Mouse (Mus musculus): ENCODE data around the gene Olfr955. TPM values are rescaled to one million over a fixed set of nuclear protein-coding genes. Genes with fewer than 3 reads are reported as not detected.

Gene Olfr955
- not detected in 2 replicates for polyA plus RNA-seq (2015; fragmentation: Nextera tagmentation; extraction: Ambion mirVana)

DNA sequence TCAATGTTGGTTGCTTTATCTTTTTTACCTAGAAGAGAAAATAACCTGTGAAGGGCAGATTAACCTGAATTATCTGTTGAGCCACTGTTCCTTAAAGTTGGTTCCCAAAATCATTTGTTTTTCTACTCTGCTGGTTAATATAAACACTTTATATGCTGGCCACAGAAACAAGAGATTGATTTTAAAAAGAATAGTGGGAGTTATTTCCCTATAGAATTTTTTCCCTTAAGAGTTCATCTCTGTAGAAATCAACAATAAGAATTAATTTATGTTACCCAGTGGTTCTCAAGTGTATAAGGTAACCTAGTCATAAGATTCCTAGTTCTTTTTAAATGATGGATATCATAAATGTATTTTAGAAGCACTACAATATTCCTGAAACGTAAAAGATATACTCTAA, at the start of gene Olfr955:
Gene Olfr955, minus strand, starts transcription at position 101 of the 400 bp plus-strand sequence.
- Histone ChIP-seq H3K4me2 (no peak within 1 kb of the TSS), H3K4me3 (no peak within 1 kb of the TSS), H3K36me3 (no peaks in the 10 kb centered on the region), H3K4me1 (replicated peaks) (no peaks in the 10 kb centered on the region), H3K9me3 (no peaks in the 10 kb centered on the region), H3K27me3 (no peaks in the 10 kb centered on the region), H3K27ac (replicated peaks) (no peak within 1 kb of the TSS), H3K9ac (no peak within 1 kb of the TSS)
- ATAC-seq (ENCODE audit: low read depth): no peak
- 60% methylated on average over 1 of the region's 1 CpGs for WGBS

DNA sequence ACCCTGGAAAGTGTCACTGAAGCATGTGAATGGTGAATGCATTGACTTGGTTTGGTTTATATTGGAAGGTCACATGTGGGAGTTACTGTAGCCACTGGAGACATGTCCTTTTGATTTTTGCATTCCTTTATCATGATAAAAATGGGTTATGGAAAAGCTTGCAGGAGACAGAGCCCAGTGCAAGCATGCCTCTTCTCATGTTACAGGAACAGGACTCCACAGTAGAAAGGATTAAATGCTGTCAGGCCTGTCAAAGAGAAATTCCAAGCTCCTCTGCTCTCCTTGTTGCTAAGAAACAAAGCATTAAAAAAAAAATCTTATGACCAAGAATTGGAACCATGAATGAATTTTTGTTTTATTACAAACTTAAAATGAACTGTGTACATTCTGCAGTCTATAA, 46.9 kb upstream of the Olfr955 start:
- Histone ChIP-seq H3K27ac (replicated peaks) (no peak overlapping the region), H3K36me3 (no peaks in the 10 kb centered on the region), H3K27me3 (no peaks in the 10 kb centered on the region), H3K9ac (no peak overlapping the region), H3K4me3 (no peak overlapping the region), H3K4me1 (replicated peaks) (no peaks in the 10 kb centered on the region), H3K4me2 (no peak overlapping the region), H3K9me3 (no peaks in the 10 kb centered on the region)
- no peak for ATAC-seq (ENCODE audit: low read depth)

DNA sequence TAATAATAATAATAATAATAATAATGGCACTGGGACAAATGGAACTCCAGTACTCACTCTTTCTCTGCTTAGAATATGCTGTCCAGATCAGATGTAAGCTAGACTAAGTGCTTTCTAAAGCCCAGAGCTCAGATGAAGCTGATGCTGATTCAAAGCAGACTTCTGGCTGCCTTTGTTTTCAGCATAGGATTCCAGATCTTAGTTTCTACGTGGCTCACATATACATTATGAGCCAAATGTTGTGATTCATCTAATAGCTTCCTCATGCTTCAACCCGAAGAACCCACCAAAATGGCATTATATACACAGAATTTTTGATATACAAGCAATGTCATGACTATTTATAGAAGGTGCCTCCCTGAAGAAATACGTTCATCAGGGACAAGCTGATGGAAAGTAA, 43.8 kb upstream of the Olfr955 start, which contains the start of gene Olfr957:
Gene Olfr957, minus strand, starts transcription at position 279 of the 400 bp plus-strand sequence.
- H3K27ac ChIP-seq (replicated peaks): no peak within 1 kb of the TSS
- no peak for ATAC-seq (ENCODE audit: low read depth)
- 76% methylated on average over 3 of the region's 3 CpGs for WGBS
- H3K9me3 ChIP-seq: no peaks in the 10 kb centered on the region
- no peaks in the 10 kb centered on the region for H3K4me1 ChIP-seq (replicated peaks)
- H3K4me2 ChIP-seq: no peak within 1 kb of the TSS
- no peaks in the 10 kb centered on the region for H3K27me3 ChIP-seq
- no peak within 1 kb of the TSS for H3K4me3 ChIP-seq
- H3K36me3 ChIP-seq: no peaks in the 10 kb centered on the region
- no peak within 1 kb of the TSS for H3K9ac ChIP-seq

DNA sequence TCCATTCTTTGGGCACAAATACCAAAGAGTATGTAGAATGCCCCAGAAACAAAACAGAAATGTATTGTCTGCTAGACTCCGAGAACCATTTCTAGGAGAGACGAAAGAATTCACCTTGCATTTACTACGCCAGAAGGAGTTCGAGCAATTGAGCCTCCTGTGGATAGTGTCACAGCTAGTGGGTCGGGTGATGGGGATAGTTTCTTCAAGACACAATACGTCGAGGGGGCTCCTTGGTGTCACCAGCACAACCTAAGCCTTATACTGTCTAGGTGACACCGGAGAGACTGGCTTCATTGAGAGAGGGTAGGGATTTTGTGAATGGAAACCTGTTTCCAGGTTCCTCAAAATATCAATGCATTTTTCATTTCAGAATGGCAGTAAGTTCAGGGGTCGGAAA, 37.7 kb upstream of the Olfr955 start:
- Histone ChIP-seq H3K27me3 (no peaks in the 10 kb centered on the region), H3K9ac (no peak overlapping the region), H3K9me3 (no peaks in the 10 kb centered on the region), H3K36me3 (no peaks in the 10 kb centered on the region), H3K4me3 (no peak overlapping the region), H3K4me2 (no peak overlapping the region), H3K4me1 (replicated peaks) (no peaks in the 10 kb centered on the region), H3K27ac (replicated peaks) (no peak overlapping the region)
- ATAC-seq (ENCODE audit: low read depth): peak; percentile 47; the same call in 1 of the 2 replicates
- 82% methylated on average over 9 of the region's 9 CpGs for WGBS

DNA sequence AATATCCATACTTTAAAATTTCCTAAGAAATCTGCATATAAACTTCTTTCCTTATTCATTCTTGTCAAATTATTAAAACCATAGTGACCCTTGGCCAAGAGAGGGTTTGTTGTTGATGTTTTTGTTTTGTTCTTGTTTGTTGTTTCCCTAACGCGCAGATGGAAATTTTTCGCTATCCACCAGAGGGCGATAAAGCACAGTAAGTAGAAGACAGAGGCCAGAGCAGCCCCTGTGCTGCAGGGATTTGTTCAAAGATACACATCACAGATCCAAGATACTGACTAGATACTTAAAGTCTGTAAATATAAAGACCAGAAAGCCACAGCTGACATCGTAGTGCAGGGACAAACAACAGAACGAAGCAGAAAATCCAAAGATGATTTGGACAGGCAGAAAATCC, 37.3 kb upstream of the Olfr955 start:
- Histone ChIP-seq H3K9ac (no peak overlapping the region), H3K4me2 (no peak overlapping the region), H3K4me3 (no peak overlapping the region), H3K4me1 (replicated peaks) (no peaks in the 10 kb centered on the region), H3K27ac (replicated peaks) (no peak overlapping the region), H3K36me3 (no peaks in the 10 kb centered on the region), H3K9me3 (no peaks in the 10 kb centered on the region), H3K27me3 (no peaks in the 10 kb centered on the region)
- 9% methylated on average over 6 of the region's 6 CpGs for WGBS
- peak; percentile 89; the same call in 1 of the 2 replicates for ATAC-seq (ENCODE audit: low read depth)

DNA sequence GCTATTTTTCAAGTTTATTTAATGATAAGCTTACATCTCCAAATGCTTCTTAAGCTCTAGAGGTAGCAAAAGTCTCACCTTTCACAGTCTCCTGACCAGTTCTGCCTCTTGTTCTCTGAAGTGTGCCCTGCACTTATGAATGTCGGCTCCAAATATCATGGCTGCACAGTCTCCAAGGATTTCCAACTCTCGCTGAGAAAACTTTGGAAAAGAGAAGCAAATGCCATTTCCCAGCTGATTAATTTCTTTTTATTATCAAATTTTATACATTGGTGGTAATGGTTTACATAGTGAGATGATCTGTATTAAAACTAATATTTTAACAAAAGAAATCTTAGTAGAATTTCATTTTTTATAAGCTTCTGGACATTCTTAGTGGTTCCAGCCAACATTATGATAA, 22.2 kb upstream of the Olfr955 start, which contains the start of gene Olfr44:
Gene Olfr44, minus strand, starts transcription at position 101 of the 400 bp plus-strand sequence.
- no peaks in the 10 kb centered on the region for H3K36me3 ChIP-seq
- no peaks in the 10 kb centered on the region for H3K9me3 ChIP-seq
- H3K9ac ChIP-seq: no peak within 1 kb of the TSS
- no peak within 1 kb of the TSS for H3K27ac ChIP-seq (replicated peaks)
- ATAC-seq (ENCODE audit: low read depth): no peak
- H3K27me3 ChIP-seq: no peaks in the 10 kb centered on the region
- WGBS: 92% methylated on average over 2 of the region's 2 CpGs
- no peaks in the 10 kb centered on the region for H3K4me1 ChIP-seq (replicated peaks)
- no peak within 1 kb of the TSS for H3K4me3 ChIP-seq
- no peak within 1 kb of the TSS for H3K4me2 ChIP-seq

DNA sequence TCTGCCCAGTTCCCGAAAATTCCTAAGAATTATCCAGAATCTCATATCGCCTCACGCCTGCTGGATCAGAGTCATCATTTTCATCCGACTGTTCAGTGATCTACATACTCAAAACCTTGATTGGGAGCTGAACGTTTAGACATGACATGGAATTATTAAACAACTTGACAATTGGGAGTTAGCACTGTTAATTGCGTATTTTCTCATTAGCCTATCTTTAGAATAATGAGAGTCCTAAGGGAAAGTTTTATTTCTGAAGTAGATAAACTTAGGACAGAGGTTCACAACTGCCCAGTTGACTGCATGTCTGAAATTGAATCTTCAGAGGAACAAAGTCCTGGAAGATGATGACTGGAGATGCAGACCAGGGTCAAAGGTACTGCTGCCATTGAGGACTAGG, 15.3 kb downstream of the Olfr955 start, which contains the start of gene Olfr954:
Gene Olfr954, plus strand, starts transcription at position 301 of the 400 bp plus-strand sequence.
- Histone ChIP-seq H3K27me3 (no peaks in the 10 kb centered on the region), H3K4me3 (no peak within 1 kb of the TSS), H3K36me3 (no peaks in the 10 kb centered on the region), H3K4me1 (replicated peaks) (no peaks in the 10 kb centered on the region), H3K27ac (replicated peaks) (no peak within 1 kb of the TSS), H3K9me3 (no peaks in the 10 kb centered on the region), H3K4me2 (no peak within 1 kb of the TSS), H3K9ac (no peak within 1 kb of the TSS)
- ATAC-seq (ENCODE audit: low read depth): no peak
- 84% methylated on average over 6 of the region's 6 CpGs for WGBS

DNA sequence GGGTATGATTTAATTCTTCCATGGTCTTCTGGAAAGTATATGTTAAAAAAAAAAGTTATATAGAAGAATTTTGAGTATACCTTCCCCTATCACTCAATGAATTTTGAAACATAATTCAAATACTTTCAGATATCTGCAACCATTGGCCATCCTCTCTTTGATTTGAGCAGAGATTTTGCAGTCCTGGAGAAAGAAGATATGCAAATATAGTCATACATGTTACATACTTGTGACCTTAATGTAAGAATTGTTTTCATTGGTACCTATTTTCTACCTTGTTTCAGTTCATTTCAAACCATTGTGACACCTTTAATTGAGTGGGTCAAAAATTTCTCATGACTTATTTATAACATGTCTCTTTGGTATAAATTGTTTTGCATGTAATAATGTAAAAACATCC, 44.7 kb downstream of the Olfr955 start, which contains the start of gene Olfr952:
Gene Olfr952, minus strand, starts transcription at position 101 of the 400 bp plus-strand sequence.
- no peaks in the 10 kb centered on the region for H3K36me3 ChIP-seq
- H3K9ac ChIP-seq: no peak within 1 kb of the TSS
- H3K9me3 ChIP-seq: no peaks in the 10 kb centered on the region
- H3K27ac ChIP-seq (replicated peaks): no peak within 1 kb of the TSS
- no peak for ATAC-seq (ENCODE audit: low read depth)
- H3K4me3 ChIP-seq: no peak within 1 kb of the TSS
- H3K27me3 ChIP-seq: no peaks in the 10 kb centered on the region
- H3K4me1 ChIP-seq (replicated peaks): no peaks in the 10 kb centered on the region
- H3K4me2 ChIP-seq: no peak within 1 kb of the TSS

Other genes starting within 250 kb of the Olfr955 start
- gene Olfr1537, start 221.9 kb downstream of the Olfr955 start, polyA plus RNA-seq (2015; fragmentation: Nextera tagmentation; extraction: Ambion mirVana): not detected in 2 replicates
- not detected in 2 replicates for gene Olfr945, start 195.1 kb downstream of the Olfr955 start, polyA plus RNA-seq (2015; fragmentation: Nextera tagmentation; extraction: Ambion mirVana)
- not detected in 2 replicates for gene Olfr948, start 145.9 kb downstream of the Olfr955 start, polyA plus RNA-seq (2015; fragmentation: Nextera tagmentation; extraction: Ambion mirVana)
- gene Olfr951, start 84.5 kb downstream of the Olfr955 start, polyA plus RNA-seq (2015; fragmentation: Nextera tagmentation; extraction: Ambion mirVana): not detected in 2 replicates
- gene Olfr952, start 44.8 kb downstream of the Olfr955 start, polyA plus RNA-seq (2015; fragmentation: Nextera tagmentation; extraction: Ambion mirVana): not detected in 2 replicates
- not detected in 2 replicates for gene Olfr954, start 15.2 kb downstream of the Olfr955 start, polyA plus RNA-seq (2015; fragmentation: Nextera tagmentation; extraction: Ambion mirVana)
- gene Olfr44, start 22.1 kb upstream of the Olfr955 start, polyA plus RNA-seq (2015; fragmentation: Nextera tagmentation; extraction: Ambion mirVana): not detected in 2 replicates
- not detected in 2 replicates for gene Olfr957, start 43.9 kb upstream of the Olfr955 start, polyA plus RNA-seq (2015; fragmentation: Nextera tagmentation; extraction: Ambion mirVana)
- gene Olfr958, start 82.1 kb upstream of the Olfr955 start, polyA plus RNA-seq (2015; fragmentation: Nextera tagmentation; extraction: Ambion mirVana): not detected in 2 replicates
- not detected in 2 replicates for gene Olfr959, start 103.6 kb upstream of the Olfr955 start, polyA plus RNA-seq (2015; fragmentation: Nextera tagmentation; extraction: Ambion mirVana)
- gene AW551984, start 132.5 kb upstream of the Olfr955 start, polyA plus RNA-seq (2015; fragmentation: Nextera tagmentation; extraction: Ambion mirVana): 60.0 and 67.7 TPM in 2 replicates
- not detected in 2 replicates for gene Olfr148, start 138.7 kb upstream of the Olfr955 start, polyA plus RNA-seq (2015; fragmentation: Nextera tagmentation; extraction: Ambion mirVana)
- gene Olfr960, start 149.4 kb upstream of the Olfr955 start, polyA plus RNA-seq (2015; fragmentation: Nextera tagmentation; extraction: Ambion mirVana): not detected in 2 replicates
- not detected in 2 replicates for gene Olfr961, start 173.1 kb upstream of the Olfr955 start, polyA plus RNA-seq (2015; fragmentation: Nextera tagmentation; extraction: Ambion mirVana)
- not detected in 2 replicates for gene Olfr963, start 195.3 kb upstream of the Olfr955 start, polyA plus RNA-seq (2015; fragmentation: Nextera tagmentation; extraction: Ambion mirVana)
- gene Olfr149, start 235.2 kb upstream of the Olfr955 start, polyA plus RNA-seq (2015; fragmentation: Nextera tagmentation; extraction: Ambion mirVana): not detected in 2 replicates
- not detected in 2 replicates for gene Olfr965, start 239.4 kb upstream of the Olfr955 start, polyA plus RNA-seq (2015; fragmentation: Nextera tagmentation; extraction: Ambion mirVana)

Data from neural tube, embryonic 13.5 days (tissue).